Mouse (Mus musculus) G1E (cell line): ENCODE data around the gene Eif2s2. TPM values are rescaled to one million over a fixed set of nuclear protein-coding genes. Genes with fewer than 3 reads are reported as not detected.
"Not testable (repeated sequence)": the region's sequence is repeated elsewhere in the genome, so short reads cannot be mapped to it uniquely, and the experiment has no call there.

Experiments used
- ATAC-seq: 2 replicates; pipeline ENCODE4 v1.8.0; 2016; ENCODE audit warnings: mild to moderate bottlenecking; ENCODE audit not compliant: insufficient number of reproducible peaks, poor library complexity, low FRiP score, severe bottlenecking; ENCODE audit errors: extremely low read depth
- DNase-seq: peaks from one replicate; pipeline ENCODE4 v3.0.0; 2012; ENCODE audit warnings: low spot score
- H3K27me3 ChIP-seq: 2 replicates; pipeline ENCODE4 v1.6.1; 2012; ENCODE audit warnings: mild to moderate bottlenecking, low read length, inconsistent platforms; ENCODE audit not compliant: insufficient read depth
- H3K36me3 ChIP-seq: replicated peaks from 2 replicates; pipeline ENCODE3; 2012; ENCODE audit warnings: mild to moderate bottlenecking, inconsistent platforms
- H3K4me1 ChIP-seq: 2 replicates; pipeline ENCODE4 v1.6.1; 2012; ENCODE audit warnings: low read depth, low read length, inconsistent platforms, mixed read lengths; ENCODE audit not compliant: insufficient read depth
- H3K4me3 ChIP-seq: 2 replicates; pipeline ENCODE4 v1.5.1; 2012; ENCODE audit warnings: low read depth, mild to moderate bottlenecking, inconsistent platforms, low read length, moderate library complexity, mixed read lengths
- H3K9me3 ChIP-seq: replicated peaks from 2 replicates; pipeline ENCODE4 v1.6.1; 2012; ENCODE audit warnings: inconsistent platforms
- CTCF ChIP-seq: IDR thresholded peaks from 2 replicates; pipeline ENCODE4 v1.5.1; 2012; ENCODE audit warnings: low read depth, low read length, inconsistent platforms, mixed read lengths
- GATA1 ChIP-seq: IDR thresholded peaks from 2 replicates; pipeline ENCODE4 v1.6.1; 2012; ENCODE audit warnings: borderline replicate concordance, low read length, inconsistent platforms, mixed read lengths
- GATA2 ChIP-seq: IDR thresholded peaks from 2 replicates; pipeline ENCODE4 v1.6.1; 2012; ENCODE audit warnings: low read depth, low read length, inconsistent platforms, borderline replicate concordance
- POLR2AphosphoS5 ChIP-seq: IDR thresholded peaks from 2 replicates; pipeline ENCODE4 v1.6.1; 2012; ENCODE audit warnings: low read depth, low read length, inconsistent platforms; ENCODE audit not compliant: insufficient replicate concordance
- TAL1 ChIP-seq: conservative IDR thresholded peaks from 2 replicates; pipeline ENCODE4 v1.6.1; 2012; ENCODE audit warnings: low read depth, low read length, inconsistent platforms, mixed read lengths
- polyA plus RNA-seq: library from polyadenylated mRNA; stranded (reverse); fragments of >175 nt; gene quantifications from 2 replicates; pipeline ENCODE4 v1.2.3, GENCODE M21; 2012
- total RNA-seq, 2 experiments: library from RNA; stranded (forward) in 1 of 2; stranded (reverse) in 1 of 2; fragments of 200-1000 nt in 1 of 2; fragments of >200 nt in 1 of 2; fragmentation: Nextera tagmentation in 1 of 2; gene quantifications; 2 replicates each; pipeline ENCODE4 v1.2.3; 2014 to 2017

Eif2s2 gene
- total and polyA plus RNA-seq, 3 experiments, result 21.4 to 237 (median 155) TPM

DNA sequence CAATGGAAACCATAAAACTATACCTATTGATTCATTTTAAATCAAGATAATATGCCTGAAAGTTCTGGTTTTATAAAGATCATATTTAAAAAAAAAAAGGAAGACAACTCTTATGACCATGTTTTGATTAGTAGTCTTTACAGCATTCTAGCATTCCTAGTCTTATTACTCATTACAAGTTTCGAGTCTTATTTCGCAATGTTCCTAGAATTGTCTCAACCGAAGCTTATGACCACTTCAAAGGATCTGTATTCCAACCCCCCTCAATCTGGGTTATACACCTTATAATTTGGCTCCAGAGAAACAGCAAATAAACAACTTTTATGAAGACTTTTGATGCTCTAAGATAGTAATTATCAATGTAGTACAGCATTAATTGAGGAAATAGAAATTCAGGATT is 9.4 kb upstream of the Eif2s2 start:
- Histone ChIP-seq H3K9me3 (no peaks in the 10 kb centered on the region), H3K27me3 (peaks cover 27% of the 10 kb centered on the region), H3K4me3 (no peak overlapping the region), H3K4me1 (no peaks in the 10 kb centered on the region), H3K36me3 (no peaks in the 10 kb centered on the region)
- no peak for ATAC-seq
- TF ChIP-seq GATA1 (no peak), GATA2 (no peak), TAL1 (no peak), CTCF (no peak), POLR2AphosphoS5 (no peak)
- DNase-seq, result no peak

DNA sequence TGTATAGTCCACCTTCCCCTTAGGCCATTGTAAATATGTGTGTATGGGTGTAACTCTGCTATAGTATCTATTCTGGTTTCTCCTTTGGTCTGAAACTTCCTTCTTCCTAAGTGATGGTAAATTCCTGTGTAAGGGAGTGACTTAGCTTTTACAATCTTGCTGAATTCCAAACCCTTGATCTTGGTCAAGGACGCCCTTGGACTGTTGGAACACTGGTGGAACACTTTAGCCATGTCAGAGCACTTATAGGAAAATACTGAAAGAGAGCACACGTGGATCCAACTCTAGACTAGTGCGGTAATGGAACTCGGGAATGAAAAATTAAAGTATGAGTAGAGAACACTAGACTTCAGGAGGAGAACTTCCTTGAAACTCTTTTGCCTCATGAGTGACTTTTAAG is 6.7 kb upstream of the Eif2s2 start:
- H3K36me3 ChIP-seq, H3K4me1 ChIP-seq, DNase-seq, ATAC-seq, H3K4me3 ChIP-seq, H3K9me3 ChIP-seq: not testable (repeated sequence)
- peaks cover 19% of the 10 kb centered on the region for H3K27me3 ChIP-seq

DNA sequence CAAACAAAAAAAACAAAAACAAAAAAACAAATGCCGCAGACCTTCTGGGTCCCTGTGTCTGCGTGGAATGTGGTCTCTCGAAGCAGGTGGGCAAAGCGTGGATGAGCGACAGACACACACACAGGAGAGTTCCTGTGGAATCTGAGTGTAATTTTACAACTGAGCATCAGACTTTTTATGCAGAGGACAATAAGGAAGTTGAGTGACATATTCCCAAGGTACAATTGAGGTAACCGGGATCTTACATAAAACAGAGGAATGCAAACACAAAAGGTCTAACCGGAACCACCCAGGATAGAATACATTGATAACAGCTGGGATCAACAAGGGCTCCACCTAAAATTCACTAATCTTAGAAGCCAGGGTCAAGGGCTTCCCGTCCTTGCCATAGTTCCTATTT is 6.3 kb upstream of the Eif2s2 start:
- ATAC-seq, H3K36me3 ChIP-seq, H3K4me3 ChIP-seq, H3K4me1 ChIP-seq, H3K9me3 ChIP-seq, DNase-seq: not testable (repeated sequence)
- peaks cover 19% of the 10 kb centered on the region for H3K27me3 ChIP-seq

DNA sequence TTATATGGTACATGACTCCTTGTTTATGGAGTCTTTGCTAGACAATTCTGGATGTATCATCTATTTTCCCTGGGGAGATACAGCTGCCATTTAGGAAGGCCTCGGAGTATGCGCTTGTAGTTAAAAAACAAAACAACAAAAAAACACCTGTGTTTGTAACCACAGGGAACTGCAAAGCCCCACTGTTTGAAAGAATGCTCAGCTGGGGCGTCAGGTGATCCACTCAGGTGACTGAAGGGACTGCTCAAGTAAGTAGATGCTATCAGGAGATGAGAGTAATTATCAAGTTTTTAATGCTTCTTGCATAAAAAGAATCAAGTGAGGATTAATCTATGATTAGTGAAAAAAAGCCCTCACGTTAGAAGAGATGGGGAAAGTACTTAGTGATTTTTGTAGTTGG is 813 bp upstream of the Eif2s2 start:
- ATAC-seq (no peak), DNase-seq (no peak)
- H3K36me3 ChIP-seq, result peaks cover 10% of the 10 kb centered on the region
- H3K4me3 ChIP-seq, result no peak overlapping the region
- H3K9me3 ChIP-seq, result no peaks in the 10 kb centered on the region
- peaks cover 19% of the 10 kb centered on the region for H3K4me1 ChIP-seq
- H3K27me3 ChIP-seq, result peaks cover 13% of the 10 kb centered on the region
- TF ChIP-seq TAL1, result no peak
- TF ChIP-seq CTCF, result no peak
- no peak for TF ChIP-seq GATA1
- no peak for TF ChIP-seq GATA2
- no peak for TF ChIP-seq POLR2AphosphoS5

DNA sequence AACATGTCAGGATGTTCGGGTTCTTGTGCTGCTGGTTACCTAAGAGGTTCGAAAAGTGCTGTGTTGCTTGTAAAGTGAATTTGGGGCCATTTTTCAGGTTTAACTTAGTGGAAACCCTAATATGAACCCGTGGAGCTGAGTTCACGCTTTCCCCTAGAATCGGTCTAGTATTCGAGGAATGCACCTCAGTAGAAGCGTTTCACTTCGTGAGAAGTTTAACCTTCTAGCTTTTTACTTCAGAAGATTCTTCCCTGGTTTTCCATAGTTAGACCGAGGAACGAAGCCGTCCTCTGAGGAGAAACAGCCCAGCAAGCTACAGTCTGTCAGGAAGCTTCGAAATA is 280 bp upstream of the Eif2s2 start:
- peaks cover 13% of the 10 kb centered on the region for H3K36me3 ChIP-seq
- H3K9me3 ChIP-seq, result no peaks in the 10 kb centered on the region
- TF ChIP-seq GATA1 (no peak), CTCF (no peak), POLR2AphosphoS5 (no peak), TAL1 (no peak), GATA2 (no peak)
- H3K27me3 ChIP-seq, result peaks cover 11% of the 10 kb centered on the region
- ATAC-seq (no peak), DNase-seq (no peak)
- peak overlapping the region; percentile 94 for H3K4me3 ChIP-seq
- peaks cover 19% of the 10 kb centered on the region for H3K4me1 ChIP-seq

DNA sequence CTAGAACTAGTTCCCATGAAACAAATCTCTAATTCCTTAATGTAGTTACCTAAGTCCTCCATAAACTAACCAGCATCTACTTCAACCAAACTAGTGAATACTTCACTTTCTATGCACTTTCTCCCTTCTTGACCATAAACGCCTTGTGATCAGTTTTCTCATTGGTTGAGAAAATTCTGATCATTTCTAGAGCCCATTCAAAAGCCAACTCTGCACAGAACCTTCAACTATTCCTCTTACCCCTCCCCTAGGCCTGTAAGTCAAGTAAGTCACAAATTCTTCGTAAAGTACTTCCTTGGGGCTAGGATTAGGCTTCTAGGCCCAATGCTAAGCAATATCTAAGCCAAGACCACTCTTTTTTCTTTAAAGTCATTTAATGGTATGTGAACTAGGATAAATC is 1.1 kb downstream of the Eif2s2 start:
- peaks cover 19% of the 10 kb centered on the region for H3K4me1 ChIP-seq
- peak; percentile 15 for DNase-seq
- peaks cover 27% of the 10 kb centered on the region for H3K36me3 ChIP-seq
- H3K9me3 ChIP-seq, result no peaks in the 10 kb centered on the region
- ATAC-seq, result no peak
- peak overlapping the region; percentile 94 for H3K4me3 ChIP-seq
- no peaks in the 10 kb centered on the region for H3K27me3 ChIP-seq
- no peak for TF ChIP-seq CTCF
- no peak for TF ChIP-seq GATA2
- TF ChIP-seq GATA1, result no peak
- TF ChIP-seq POLR2AphosphoS5, result no peak

DNA sequence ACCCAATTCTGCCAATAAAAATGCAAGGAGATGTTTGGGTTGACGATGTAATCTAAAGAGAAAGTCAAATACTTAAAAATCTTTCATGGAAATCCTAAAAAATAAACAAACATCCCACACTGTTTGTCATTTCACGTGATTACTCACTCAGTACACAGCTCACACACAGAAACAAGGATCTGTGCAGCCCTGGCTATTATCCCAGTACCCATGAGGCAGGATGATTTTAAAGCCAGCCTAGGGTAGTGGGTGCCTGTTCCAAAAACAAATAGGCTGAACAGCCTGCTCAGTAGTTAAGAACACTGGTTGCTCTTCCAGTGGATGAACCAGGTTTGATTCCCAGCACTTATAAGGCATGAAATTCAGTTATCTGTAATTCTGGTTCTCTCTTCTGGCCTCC is 16.1 kb downstream of the Eif2s2 start:
- Histone ChIP-seq H3K27me3 (no peaks in the 10 kb centered on the region), H3K4me3 (no peak overlapping the region), H3K9me3 (no peaks in the 10 kb centered on the region), H3K36me3 (peaks cover 80% of the 10 kb centered on the region), H3K4me1 (no peaks in the 10 kb centered on the region)
- ATAC-seq (no peak), DNase-seq (no peak)
- TF ChIP-seq POLR2AphosphoS5 (no peak), TAL1 (no peak), GATA2 (no peak), GATA1 (no peak), CTCF (no peak)
